Mouse (Mus musculus) lung, embryonic 15.5 days (tissue): ENCODE data around the gene Foxred1. TPM values are rescaled to one million over a fixed set of nuclear protein-coding genes. Genes with fewer than 3 reads are reported as not detected.

Source experiments
- ATAC-seq: fragments of 200-750 bp; cut with Nextera tagmentation; 2 replicates; pipeline ENCODE4 v1.8.0; 2017; ENCODE audit warnings: moderate number of reproducible peaks, borderline replicate concordance; ENCODE audit not compliant: low FRiP score, low TSS enrichment; ENCODE audit errors: extremely low read depth
- H3K27ac ChIP-seq: fragments of 300-500 bp; sonication (generic); 2 replicates; pipeline ENCODE4 v1.5.1; 2015; ENCODE audit warnings: moderate library complexity, mild to moderate bottlenecking, inconsistent platforms
- H3K27me3 ChIP-seq: fragments of 300-500 bp; sonication (generic); 2 replicates; pipeline ENCODE4 v1.6.1; 2015; ENCODE audit warnings: inconsistent platforms
- H3K36me3 ChIP-seq: fragments of 300-500 bp; sonication (generic); 2 replicates; pipeline ENCODE4 v1.6.1; 2015; ENCODE audit warnings: inconsistent platforms
- H3K4me1 ChIP-seq: fragments of 300-500 bp; sonication (generic); 2 replicates; pipeline ENCODE4 v1.6.1; 2015; ENCODE audit warnings: inconsistent platforms
- H3K4me2 ChIP-seq: fragments of 300-500 bp; sonication (generic); 2 replicates; pipeline ENCODE4 v1.6.1; 2015; ENCODE audit warnings: inconsistent platforms, mild to moderate bottlenecking, moderate library complexity
- H3K4me3 ChIP-seq: fragments of 300-500 bp; sonication (generic); 2 replicates; pipeline ENCODE4 v1.5.1; 2015; ENCODE audit warnings: mild to moderate bottlenecking, inconsistent platforms
- H3K9ac ChIP-seq: fragments of 300-500 bp; sonication (generic); 2 replicates; pipeline ENCODE4 v1.6.1; 2015; ENCODE audit warnings: inconsistent platforms
- H3K9me3 ChIP-seq: fragments of 300-500 bp; sonication (generic); 2 replicates; pipeline ENCODE4 v1.6.1; 2016; ENCODE audit warnings: inconsistent platforms
- WGBS: fragments of 180-500 bp; shearing (Covaris S2); methylation state at CpG from one replicate; pipeline ENCODE4 v1.1.7; 2015; 5-methylcytosine and 5-hydroxymethylcytosine counted together
- polyA plus RNA-seq: library from polyadenylated mRNA; unstranded; fragments of >200 nt; fragmentation: Nextera tagmentation; extraction: Ambion mirVana; gene quantifications from 2 replicates; pipeline ENCODE4 v1.2.1, GENCODE M21; 2015

The Foxred1 gene
- polyA plus RNA-seq, 1 experiment from 2014 or later = 43.0 TPM

- H3K4me3 ChIP-seq = no peak overlapping the region
- peaks cover 4% of the 10 kb centered on the region; the same call in 1 of the 2 replicates for H3K36me3 ChIP-seq
- H3K4me1 ChIP-seq = 0 out of 2 replicates have a peak, but pooled peaks cover 2% of the 10 kb centered on the region
- peak; percentile 65; the same call in 1 of the 2 replicates for ATAC-seq
- no peak overlapping the region for H3K27ac ChIP-seq
- H3K9me3 ChIP-seq = no peaks in the 10 kb centered on the region
- H3K27me3 ChIP-seq = no peaks in the 10 kb centered on the region
- no peak overlapping the region for H3K4me2 ChIP-seq
- no peak overlapping the region for H3K9ac ChIP-seq
- WGBS = 76% methylated on average over 22 of the region's 22 CpGs
Observed at GRCm38 (mm10) chr9:35188700-35189099, 22.2 kb downstream of the Foxred1 start.

- H3K4me3 ChIP-seq = no peak overlapping the region
- no peak overlapping the region for H3K4me2 ChIP-seq
- ATAC-seq = no peak
- WGBS = 80% methylated on average over 10 of the region's 10 CpGs
- no peak overlapping the region for H3K27ac ChIP-seq
- H3K36me3 ChIP-seq = peaks cover 4% of the 10 kb centered on the region; the same call in 1 of the 2 replicates
- 0 out of 2 replicates have a peak, but pooled peaks cover 2% of the 10 kb centered on the region for H3K4me1 ChIP-seq
- no peaks in the 10 kb centered on the region for H3K27me3 ChIP-seq
- no peak overlapping the region for H3K9ac ChIP-seq
- H3K9me3 ChIP-seq = no peaks in the 10 kb centered on the region
Observed at GRCm38 (mm10) chr9:35187351-35187903, 23.4 kb downstream of the Foxred1 start.

GRCm38 (mm10) chr9:35186430-35186829 lies 24.4 kb downstream of the Foxred1 start:
- Histone ChIP-seq H3K4me1 (0 out of 2 replicates have a peak, but pooled peaks cover 2% of the 10 kb centered on the region), H3K27me3 (no peaks in the 10 kb centered on the region), H3K27ac (no peak overlapping the region), H3K9ac (no peak overlapping the region), H3K36me3 (peaks cover 4% of the 10 kb centered on the region; the same call in 1 of the 2 replicates), H3K4me2 (no peak overlapping the region), H3K9me3 (no peaks in the 10 kb centered on the region), H3K4me3 (no peak overlapping the region)
- WGBS = 71% methylated on average over 4 of the region's 4 CpGs
- ATAC-seq = no peak

GRCm38 (mm10) chr9:35183359-35183758 lies 27.5 kb downstream of the Foxred1 start:
- H3K4me2 ChIP-seq = no peak overlapping the region
- no peak overlapping the region for H3K9ac ChIP-seq
- no peak for ATAC-seq
- H3K4me1 ChIP-seq = no peaks in the 10 kb centered on the region
- no peaks in the 10 kb centered on the region for H3K9me3 ChIP-seq
- no peaks in the 10 kb centered on the region for H3K36me3 ChIP-seq
- 58% methylated on average over 5 of the region's 5 CpGs for WGBS
- H3K27me3 ChIP-seq = no peaks in the 10 kb centered on the region
- H3K27ac ChIP-seq = no peak overlapping the region
- H3K4me3 ChIP-seq = no peak overlapping the region

GRCm38 (mm10) chr9:35182832-35183231 lies 28.0 kb downstream of the Foxred1 start:
- Histone ChIP-seq H3K4me1 (no peaks in the 10 kb centered on the region), H3K36me3 (no peaks in the 10 kb centered on the region), H3K4me2 (no peak overlapping the region), H3K27me3 (no peaks in the 10 kb centered on the region), H3K27ac (no peak overlapping the region), H3K9ac (no peak overlapping the region), H3K9me3 (no peaks in the 10 kb centered on the region), H3K4me3 (no peak overlapping the region)
- no peak for ATAC-seq
- 66% methylated on average over 2 of the region's 2 CpGs for WGBS

- Histone ChIP-seq H3K4me2 (peak overlapping the region; percentile 89), H3K9me3 (no peaks in the 10 kb centered on the region), H3K36me3 (no peaks in the 10 kb centered on the region), H3K27ac (0 out of 2 replicates have a peak overlapping the region, but pooled peaks have one; percentile 85), H3K9ac (peak overlapping the region; percentile 54), H3K4me3 (peak overlapping the region; percentile 65), H3K27me3 (no peaks in the 10 kb centered on the region), H3K4me1 (peaks cover 12% of the 10 kb centered on the region; the same call in 1 of the 2 replicates)
- 42% methylated on average over 14 of the region's 14 CpGs for WGBS
- peak; percentile 4; the same call in 1 of the 2 replicates for ATAC-seq
Observed at GRCm38 (mm10) chr9:35176124-35176659, 34.7 kb downstream of the Foxred1 start.

- Histone ChIP-seq H3K27ac (peak within 1 kb of the TSS; percentile 85), H3K4me2 (peak within 1 kb of the TSS; percentile 89), H3K4me1 (peaks cover 12% of the 10 kb centered on the region; the same call in 1 of the 2 replicates), H3K9me3 (no peaks in the 10 kb centered on the region), H3K4me3 (peak within 1 kb of the TSS; percentile 65), H3K9ac (peak within 1 kb of the TSS; percentile 54), H3K36me3 (no peaks in the 10 kb centered on the region), H3K27me3 (no peaks in the 10 kb centered on the region)
- peak; percentile 97 for ATAC-seq
- WGBS = 1% methylated on average over 38 of the region's 38 CpGs
Observed at GRCm38 (mm10) chr9:35175251-35176123, 35.4 kb downstream of the Foxred1 start, which contains the start of gene Dcps. Gene Dcps (minus strand): TSS chr9:35176061.

GRCm38 (mm10) chr9:35173331-35173730 lies 37.5 kb downstream of the Foxred1 start:
- Histone ChIP-seq H3K4me1 (peaks cover 12% of the 10 kb centered on the region; the same call in 1 of the 2 replicates), H3K4me2 (no peak overlapping the region), H3K27ac (no peak overlapping the region), H3K9me3 (no peaks in the 10 kb centered on the region), H3K9ac (no peak overlapping the region), H3K4me3 (no peak overlapping the region), H3K36me3 (peaks cover 6% of the 10 kb centered on the region; the same call in 1 of the 2 replicates), H3K27me3 (no peaks in the 10 kb centered on the region)
- ATAC-seq = no peak
- 81% methylated on average over 1 of the region's 1 CpGs for WGBS

GRCm38 (mm10) chr9:35170071-35170470 lies 40.8 kb downstream of the Foxred1 start:
- H3K9ac ChIP-seq = no peak overlapping the region
- H3K27ac ChIP-seq = no peak overlapping the region
- H3K9me3 ChIP-seq = no peaks in the 10 kb centered on the region
- no peak overlapping the region for H3K4me3 ChIP-seq
- H3K4me1 ChIP-seq = peaks cover 11% of the 10 kb centered on the region; the same call in 1 of the 2 replicates
- no peak overlapping the region for H3K4me2 ChIP-seq
- peaks cover 6% of the 10 kb centered on the region; the same call in 1 of the 2 replicates for H3K36me3 ChIP-seq
- H3K27me3 ChIP-seq = no peaks in the 10 kb centered on the region
- WGBS = 90% methylated on average over 7 of the region's 7 CpGs
- no peak for ATAC-seq

- no peak for ATAC-seq
- WGBS = 51% methylated on average over 9 of the region's 9 CpGs
- Histone ChIP-seq H3K36me3 (peaks cover 6% of the 10 kb centered on the region; the same call in 1 of the 2 replicates), H3K9ac (no peak overlapping the region), H3K4me2 (no peak overlapping the region), H3K27me3 (no peaks in the 10 kb centered on the region), H3K27ac (no peak overlapping the region), H3K4me3 (no peak overlapping the region), H3K4me1 (no peaks in the 10 kb centered on the region), H3K9me3 (no peaks in the 10 kb centered on the region)
Observed at GRCm38 (mm10) chr9:35166798-35167635, 43.8 kb downstream of the Foxred1 start.
